Mouse (Mus musculus): ENCODE measurements at regions not wholly inside any gene's neighbourhood (a gene's known extent, or its start where the extent isn't known, plus 50 kb on each side); places are given as distances from the start of the nearest gene placed in this dataset.

GRCm38 (mm10) chr10:17333676-17334075, 389.3 kb upstream of the Cited2 start:
- no peaks in the 10 kb centered on the region for H3K9me3 ChIP-seq
- no peak overlapping the region for H3K4me3 ChIP-seq
- no peak overlapping the region for H3K4me2 ChIP-seq
- H3K27me3 ChIP-seq (replicated peaks): no peaks in the 10 kb centered on the region
- peaks cover 35% of the 10 kb centered on the region for H3K4me1 ChIP-seq
- no peak overlapping the region for H3K9ac ChIP-seq
- no peak; the same call in 1 of the 2 replicates for ATAC-seq (ENCODE audit: extremely low read depth, insufficient number of reproducible peaks, low FRiP score, low TSS enrichment)
- H3K27ac ChIP-seq (replicated peaks): 0 out of 2 replicates have a peak overlapping the region, but pooled peaks have one; percentile 5
- H3K36me3 ChIP-seq: no peaks in the 10 kb centered on the region
- 5% methylated on average over 6 of the region's 6 CpGs for WGBS

GRCm38 (mm10) chr10:17337217-17337616, 385.8 kb upstream of the Cited2 start:
- WGBS: 83% methylated on average over 2 of the region's 2 CpGs
- no peak for ATAC-seq (ENCODE audit: extremely low read depth, insufficient number of reproducible peaks, low FRiP score, low TSS enrichment)
- H3K36me3 ChIP-seq: no peaks in the 10 kb centered on the region
- H3K27me3 ChIP-seq (replicated peaks): no peaks in the 10 kb centered on the region
- H3K9me3 ChIP-seq: no peaks in the 10 kb centered on the region
- H3K27ac ChIP-seq (replicated peaks): no peak overlapping the region
- H3K4me2 ChIP-seq: no peak overlapping the region
- H3K4me3 ChIP-seq: no peak overlapping the region
- H3K4me1 ChIP-seq: peaks cover 13% of the 10 kb centered on the region
- no peak overlapping the region for H3K9ac ChIP-seq

GRCm38 (mm10) chr10:17343829-17344228, 379.2 kb upstream of the Cited2 start:
- ATAC-seq (ENCODE audit: extremely low read depth, insufficient number of reproducible peaks, low FRiP score, low TSS enrichment): no peak
- 85% methylated on average over 1 of the region's 1 CpGs for WGBS
- Histone ChIP-seq H3K9me3 (no peaks in the 10 kb centered on the region), H3K4me1 (peaks cover 13% of the 10 kb centered on the region), H3K4me2 (no peak overlapping the region), H3K36me3 (no peaks in the 10 kb centered on the region), H3K9ac (no peak overlapping the region), H3K27me3 (replicated peaks) (no peaks in the 10 kb centered on the region), H3K27ac (replicated peaks) (no peak overlapping the region), H3K4me3 (no peak overlapping the region)

- Histone ChIP-seq H3K4me1 (peaks cover 26% of the 10 kb centered on the region), H3K4me3 (no peak overlapping the region), H3K9me3 (no peaks in the 10 kb centered on the region), H3K4me2 (no peak overlapping the region), H3K36me3 (no peaks in the 10 kb centered on the region), H3K9ac (no peak overlapping the region), H3K27me3 (replicated peaks) (no peaks in the 10 kb centered on the region), H3K27ac (replicated peaks) (no peak overlapping the region)
- ATAC-seq (ENCODE audit: extremely low read depth, insufficient number of reproducible peaks, low FRiP score, low TSS enrichment): no peak
- 79% methylated on average over 14 of the region's 14 CpGs for WGBS
Measured at GRCm38 (mm10) chr10:17352202-17352994, 370.6 kb upstream of the Cited2 start.

GRCm38 (mm10) chr10:17355476-17355875, 367.5 kb upstream of the Cited2 start:
- ATAC-seq (ENCODE audit: extremely low read depth, insufficient number of reproducible peaks, low FRiP score, low TSS enrichment): no peak
- Histone ChIP-seq H3K4me1 (peaks cover 10% of the 10 kb centered on the region), H3K9me3 (no peaks in the 10 kb centered on the region), H3K4me2 (no peak overlapping the region), H3K36me3 (no peaks in the 10 kb centered on the region), H3K9ac (no peak overlapping the region), H3K27me3 (replicated peaks) (no peaks in the 10 kb centered on the region), H3K27ac (replicated peaks) (no peak overlapping the region), H3K4me3 (no peak overlapping the region)
- WGBS: 48% methylated on average over 4 of the region's 4 CpGs

DNA sequence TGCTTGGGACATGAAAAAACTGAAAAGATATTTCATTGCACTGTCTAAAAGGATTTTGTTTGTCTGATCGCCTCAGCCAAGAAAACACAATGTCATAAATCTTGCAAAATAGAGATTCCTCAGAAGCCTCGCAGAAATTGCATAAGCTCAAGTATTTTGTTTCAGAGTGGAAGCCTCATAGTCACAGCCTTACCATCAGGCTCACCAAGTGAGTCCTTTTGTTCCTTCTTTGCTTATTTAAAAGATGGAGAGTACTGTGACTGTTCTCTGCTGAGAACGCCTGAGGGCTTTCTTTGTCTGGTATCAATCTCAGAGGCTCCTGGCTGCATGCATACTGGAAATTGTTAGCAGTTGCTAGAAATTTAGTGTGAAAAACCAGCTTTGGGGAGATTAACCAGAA, 367.0 kb upstream of the Cited2 start:
- Histone ChIP-seq H3K4me1 (peaks cover 10% of the 10 kb centered on the region), H3K9ac (no peak overlapping the region), H3K4me2 (no peak overlapping the region), H3K36me3 (no peaks in the 10 kb centered on the region), H3K27me3 (replicated peaks) (no peaks in the 10 kb centered on the region), H3K27ac (replicated peaks) (no peak overlapping the region), H3K4me3 (no peak overlapping the region), H3K9me3 (no peaks in the 10 kb centered on the region)
- no peak for ATAC-seq (ENCODE audit: extremely low read depth, insufficient number of reproducible peaks, low FRiP score, low TSS enrichment)
- WGBS: 56% methylated on average over 3 of the region's 3 CpGs

DNA sequence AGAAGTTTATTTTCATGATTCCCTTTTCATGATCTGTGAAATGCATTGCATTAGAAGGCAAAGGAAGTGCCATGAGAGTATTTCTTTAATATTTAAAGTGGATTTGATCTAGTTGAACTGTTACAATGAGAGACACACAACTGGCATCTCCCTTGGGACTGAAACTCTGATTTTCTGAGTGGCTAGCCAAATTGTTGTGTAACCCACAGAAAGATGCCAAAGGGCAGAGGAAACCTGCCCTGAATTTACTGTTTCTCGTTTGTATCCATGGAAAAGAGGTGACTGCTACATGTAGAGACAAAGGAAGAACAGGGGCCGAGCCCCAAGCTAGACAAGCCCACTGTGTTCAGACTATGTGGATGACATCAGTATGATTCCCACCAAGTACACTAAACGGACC, 360.4 kb upstream of the Cited2 start:
- no peaks in the 10 kb centered on the region for H3K27me3 ChIP-seq (replicated peaks)
- H3K36me3 ChIP-seq: no peaks in the 10 kb centered on the region
- ATAC-seq (ENCODE audit: extremely low read depth, insufficient number of reproducible peaks, low FRiP score, low TSS enrichment): no peak
- H3K9ac ChIP-seq: no peak overlapping the region
- H3K4me2 ChIP-seq: no peak overlapping the region
- WGBS: 67% methylated on average over 3 of the region's 3 CpGs
- H3K9me3 ChIP-seq: no peaks in the 10 kb centered on the region
- H3K27ac ChIP-seq (replicated peaks): no peak overlapping the region
- H3K4me3 ChIP-seq: no peak overlapping the region
- peaks cover 19% of the 10 kb centered on the region for H3K4me1 ChIP-seq

DNA sequence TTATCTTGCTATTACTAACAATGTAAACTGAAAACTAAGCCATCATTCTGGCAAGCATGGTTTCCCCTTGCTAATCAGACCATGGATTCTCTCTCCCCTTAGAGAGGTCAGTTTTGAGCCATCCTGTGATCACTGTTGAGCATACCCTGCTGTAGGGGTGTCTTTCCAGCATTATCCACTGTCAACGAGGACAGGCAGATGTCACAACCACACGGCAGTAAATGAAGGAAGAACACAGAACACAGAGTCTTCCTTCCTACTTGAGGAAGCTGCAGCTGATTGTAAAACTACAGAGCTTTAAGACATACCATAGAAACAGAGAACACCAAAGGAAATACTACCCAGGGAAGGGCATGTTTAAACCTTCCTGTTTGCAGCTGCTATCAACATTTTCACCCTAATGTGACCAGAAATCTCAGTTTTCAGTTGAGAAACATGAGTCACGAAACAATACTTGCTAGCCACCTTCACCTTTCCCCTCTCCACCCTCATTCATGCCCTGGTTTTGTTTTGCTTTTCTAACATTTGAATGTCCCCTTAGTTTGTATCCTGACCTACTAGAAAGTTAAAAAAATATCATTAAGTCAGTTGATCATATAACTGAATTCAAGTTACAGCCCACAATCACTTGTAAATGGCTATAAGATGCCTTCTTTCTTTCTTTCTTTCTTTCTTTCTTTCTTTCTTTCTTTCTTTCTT, 356.8 kb upstream of the Cited2 start:
- Histone ChIP-seq H3K4me3 (no peak overlapping the region), H3K4me1 (peaks cover 19% of the 10 kb centered on the region), H3K9ac (no peak overlapping the region), H3K27ac (replicated peaks) (no peak overlapping the region; the same call in 1 of the 2 replicates), H3K4me2 (no peak overlapping the region), H3K27me3 (replicated peaks) (no peaks in the 10 kb centered on the region), H3K36me3 (no peaks in the 10 kb centered on the region), H3K9me3 (no peaks in the 10 kb centered on the region)
- 51% methylated on average over 3 of the region's 3 CpGs for WGBS
- ATAC-seq (ENCODE audit: extremely low read depth, insufficient number of reproducible peaks, low FRiP score, low TSS enrichment): no peak

DNA sequence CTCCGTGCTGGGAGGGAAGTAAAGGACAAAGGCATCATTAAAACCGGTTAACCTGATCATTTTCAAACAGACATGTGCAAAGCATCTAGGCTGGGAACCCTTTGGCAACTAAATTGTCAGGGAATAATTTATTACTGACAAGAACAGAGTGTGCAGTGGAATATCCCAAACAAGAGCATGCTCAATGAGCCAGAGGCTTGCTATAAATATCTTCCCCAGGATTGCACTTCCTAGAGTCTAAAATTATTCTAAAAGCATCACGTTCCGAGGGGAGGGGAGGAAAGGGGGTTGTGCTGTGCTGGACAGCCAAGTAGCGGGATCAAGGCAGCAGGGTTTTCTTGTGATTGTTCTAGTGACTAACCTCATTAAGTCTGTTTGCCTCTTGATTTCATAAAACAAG, 356.0 kb upstream of the Cited2 start:
- Histone ChIP-seq H3K27ac (replicated peaks) (peak overlapping the region; percentile 86), H3K36me3 (no peaks in the 10 kb centered on the region), H3K27me3 (replicated peaks) (no peaks in the 10 kb centered on the region), H3K9me3 (no peaks in the 10 kb centered on the region), H3K4me3 (no peak overlapping the region), H3K9ac (no peak overlapping the region), H3K4me2 (peak overlapping the region; percentile 30), H3K4me1 (peaks cover 19% of the 10 kb centered on the region)
- no peak; the same call in 1 of the 2 replicates for ATAC-seq (ENCODE audit: extremely low read depth, insufficient number of reproducible peaks, low FRiP score, low TSS enrichment)
- WGBS: 27% methylated on average over 5 of the region's 5 CpGs

- Histone ChIP-seq H3K36me3 (no peaks in the 10 kb centered on the region), H3K27ac (replicated peaks) (peak overlapping the region; percentile 86), H3K9ac (no peak overlapping the region), H3K27me3 (replicated peaks) (no peaks in the 10 kb centered on the region), H3K9me3 (no peaks in the 10 kb centered on the region), H3K4me3 (no peak overlapping the region), H3K4me2 (peak overlapping the region; percentile 30), H3K4me1 (peaks cover 19% of the 10 kb centered on the region)
- ATAC-seq (ENCODE audit: extremely low read depth, insufficient number of reproducible peaks, low FRiP score, low TSS enrichment): no peak
Measured at GRCm38 (mm10) chr10:17367430-17367829, 355.6 kb upstream of the Cited2 start.

- 72% methylated on average over 1 of the region's 1 CpGs for WGBS
- no peaks in the 10 kb centered on the region for H3K27me3 ChIP-seq (replicated peaks)
- H3K9ac ChIP-seq: no peak overlapping the region
- H3K9me3 ChIP-seq: no peaks in the 10 kb centered on the region
- no peak for ATAC-seq (ENCODE audit: extremely low read depth, insufficient number of reproducible peaks, low FRiP score, low TSS enrichment)
- H3K4me1 ChIP-seq: peaks cover 19% of the 10 kb centered on the region
- H3K4me3 ChIP-seq: no peak overlapping the region
- H3K36me3 ChIP-seq: no peaks in the 10 kb centered on the region
- H3K27ac ChIP-seq (replicated peaks): no peak overlapping the region
- no peak overlapping the region for H3K4me2 ChIP-seq
Measured at GRCm38 (mm10) chr10:17368636-17369035, 354.4 kb upstream of the Cited2 start.

- H3K4me2 ChIP-seq: no peak overlapping the region
- 76% methylated on average over 2 of the region's 2 CpGs for WGBS
- H3K9me3 ChIP-seq: no peaks in the 10 kb centered on the region
- ATAC-seq (ENCODE audit: extremely low read depth, insufficient number of reproducible peaks, low FRiP score, low TSS enrichment): no peak
- H3K36me3 ChIP-seq: no peaks in the 10 kb centered on the region
- H3K4me1 ChIP-seq: no peaks in the 10 kb centered on the region
- H3K9ac ChIP-seq: no peak overlapping the region
- H3K4me3 ChIP-seq: no peak overlapping the region
- no peaks in the 10 kb centered on the region for H3K27me3 ChIP-seq (replicated peaks)
- H3K27ac ChIP-seq (replicated peaks): no peak overlapping the region
Measured at GRCm38 (mm10) chr10:17372905-17373304, 350.1 kb upstream of the Cited2 start.
